Mouse (Mus musculus) embryonic fibroblast, embryonic 13.5 days (primary cell): ENCODE results near the gene Tspear. TPM values are rescaled to one million over a fixed set of nuclear protein-coding genes. Genes with fewer than 3 reads are reported as not detected.
A peak's percentile ranks its signal among the peaks of the same experiment; 100 is the strongest.

Source experiments
- H3K27ac ChIP-seq: 2 replicates; pipeline ENCODE4 v1.5.1; 2012; ENCODE audit warnings: low read length, control low read depth, inconsistent platforms; ENCODE audit not compliant: insufficient read depth
- H3K4me1 ChIP-seq: 2 replicates; pipeline ENCODE4 v1.6.1; 2011; ENCODE audit warnings: low read length; ENCODE audit not compliant: control insufficient read depth, insufficient read depth
- H3K4me3 ChIP-seq: 2 replicates; pipeline ENCODE4 v1.5.1; 2011; ENCODE audit warnings: mild to moderate bottlenecking, control low read depth, low read length; ENCODE audit not compliant: insufficient read depth
- CTCF ChIP-seq: IDR thresholded peaks from 2 replicates; pipeline ENCODE4 v1.5.1; 2011; ENCODE audit warnings: mild to moderate bottlenecking, control low read depth, low read length, moderate library complexity, borderline replicate concordance; ENCODE audit not compliant: insufficient read depth
- POLR2A ChIP-seq: IDR thresholded peaks from 2 replicates; pipeline ENCODE4 v1.6.1; 2011; ENCODE audit warnings: low read depth, mild to moderate bottlenecking, control low read depth, low read length, moderate library complexity
- polyA plus RNA-seq: library from polyadenylated mRNA; stranded (reverse); fragments of >200 nt; gene quantifications from 2 replicates; pipeline ENCODE4 v1.2.4, GENCODE M21; 2011; ENCODE audit warnings: low read depth; ENCODE audit not compliant: missing spikeins, insufficient read length

The Tspear gene
- polyA plus RNA-seq, 1 experiment: not detected

- Histone ChIP-seq H3K27ac (no peak overlapping the region), H3K4me3 (no peak overlapping the region), H3K4me1 (no peaks in the 10 kb centered on the region)
- TF ChIP-seq CTCF (peak; percentile 33; the same call in 1 of the 2 replicates), POLR2A (no peak)
Observed at GRCm38 (mm10) chr10:77878985-77879384, 192.6 kb downstream of the Tspear start.

- TF ChIP-seq CTCF (no peak), POLR2A (no peak)
- Histone ChIP-seq H3K4me3 (no peak overlapping the region), H3K4me1 (no peaks in the 10 kb centered on the region), H3K27ac (no peak overlapping the region)
Observed at GRCm38 (mm10) chr10:77880305-77880704, 193.9 kb downstream of the Tspear start.

DNA sequence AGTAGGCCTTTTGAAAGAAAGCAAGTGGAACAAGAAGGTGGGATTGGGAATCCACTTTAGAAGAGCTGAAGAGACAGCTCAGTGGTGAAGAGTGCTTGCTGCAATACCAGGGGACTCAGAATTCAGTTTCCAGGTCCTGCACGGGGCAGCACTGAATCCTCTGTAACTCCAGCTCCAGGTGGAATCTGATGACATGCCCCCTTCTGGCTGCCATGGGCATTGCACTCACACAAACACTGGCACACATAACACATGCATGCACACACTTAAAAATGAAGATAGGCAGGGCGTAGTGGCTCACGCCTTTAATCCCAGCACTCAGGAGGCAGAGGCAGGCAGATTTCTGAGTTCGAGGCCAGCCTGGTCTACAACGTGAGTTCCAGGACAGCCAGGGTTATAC lies 196.2 kb downstream of the Tspear start:
- no peaks in the 10 kb centered on the region for H3K4me1 ChIP-seq
- H3K4me3 ChIP-seq: no peak overlapping the region
- H3K27ac ChIP-seq: no peak overlapping the region
- TF ChIP-seq POLR2A: no peak
- TF ChIP-seq CTCF: no peak

DNA sequence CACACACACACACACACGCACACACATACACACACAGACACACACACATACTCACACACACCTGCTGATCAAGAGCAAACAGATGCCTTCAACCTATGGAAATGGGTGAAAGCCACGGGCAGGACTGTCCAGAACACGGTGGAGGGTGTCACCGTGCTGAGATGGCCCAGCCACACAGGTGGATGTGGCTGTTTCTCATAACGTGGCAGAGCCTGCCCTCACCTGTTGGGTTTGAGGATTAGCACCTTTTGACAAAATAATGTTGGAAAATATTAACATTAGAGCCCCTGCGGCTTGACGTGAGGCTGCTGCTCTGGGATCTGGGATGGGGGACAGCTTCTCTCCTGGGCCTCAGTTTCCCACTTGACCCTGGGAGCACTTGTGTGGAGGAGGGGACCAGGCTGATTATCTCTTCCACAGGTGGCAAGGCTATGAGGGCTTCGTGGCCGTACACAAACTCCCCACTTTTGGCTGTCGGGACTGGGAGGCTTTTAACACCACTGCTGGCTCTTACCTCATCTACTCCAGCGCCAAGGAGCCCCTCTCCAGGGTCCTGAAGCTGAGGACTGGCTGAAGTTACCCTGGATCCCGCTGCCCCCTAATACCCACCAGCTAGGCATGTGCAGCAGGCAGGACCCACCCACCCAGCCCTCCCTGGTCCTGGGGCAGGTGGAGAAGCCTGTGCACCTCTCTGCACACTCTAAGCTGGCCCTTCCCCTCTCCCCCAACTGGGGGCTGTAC lies 199.8 kb downstream of the Tspear start:
- Histone ChIP-seq H3K4me1 (no peaks in the 10 kb centered on the region), H3K4me3 (no peak overlapping the region), H3K27ac (no peak overlapping the region)
- TF ChIP-seq CTCF (no peak), POLR2A (no peak)

DNA sequence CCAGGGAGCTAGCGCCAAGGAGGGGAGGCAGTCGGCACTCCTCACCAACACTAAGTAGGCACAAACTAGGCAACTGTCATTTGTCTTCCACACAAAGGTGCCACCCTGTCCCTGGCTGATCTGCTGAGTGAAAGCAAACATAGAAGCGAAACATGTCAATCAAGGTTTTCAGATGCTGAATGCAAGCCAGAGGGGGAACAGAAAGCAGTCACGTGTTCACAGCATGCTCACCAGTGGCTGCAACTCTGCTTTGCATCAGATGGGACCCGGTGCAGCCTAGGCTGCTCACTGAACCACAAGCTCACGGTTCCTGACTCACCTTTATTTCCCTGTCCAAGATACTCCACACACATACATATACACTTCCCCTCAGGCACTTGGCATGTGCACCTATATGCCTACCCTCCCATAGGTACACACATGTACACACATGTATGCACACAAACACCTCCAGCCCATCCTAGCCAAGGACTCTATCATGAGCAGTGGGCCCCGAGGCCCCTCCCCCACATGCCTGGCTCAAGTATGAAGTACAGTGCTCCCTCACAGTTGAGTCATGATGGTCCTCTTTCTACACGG lies 204.7 kb downstream of the Tspear start:
- H3K4me3 ChIP-seq: no peak overlapping the region
- no peak overlapping the region for H3K27ac ChIP-seq
- TF ChIP-seq CTCF: no peak
- TF ChIP-seq POLR2A: no peak
- H3K4me1 ChIP-seq: no peaks in the 10 kb centered on the region

GRCm38 (mm10) chr10:77895562-77895961 lies 209.2 kb downstream of the Tspear start:
- H3K27ac ChIP-seq: no peak overlapping the region
- TF ChIP-seq POLR2A: no peak
- TF ChIP-seq CTCF: no peak
- no peak overlapping the region for H3K4me3 ChIP-seq
- no peaks in the 10 kb centered on the region for H3K4me1 ChIP-seq

GRCm38 (mm10) chr10:77900126-77900525 lies 213.8 kb downstream of the Tspear start:
- H3K27ac ChIP-seq: no peak overlapping the region
- TF ChIP-seq CTCF (no peak), POLR2A (no peak)
- H3K4me3 ChIP-seq: no peak overlapping the region
- no peaks in the 10 kb centered on the region for H3K4me1 ChIP-seq

DNA sequence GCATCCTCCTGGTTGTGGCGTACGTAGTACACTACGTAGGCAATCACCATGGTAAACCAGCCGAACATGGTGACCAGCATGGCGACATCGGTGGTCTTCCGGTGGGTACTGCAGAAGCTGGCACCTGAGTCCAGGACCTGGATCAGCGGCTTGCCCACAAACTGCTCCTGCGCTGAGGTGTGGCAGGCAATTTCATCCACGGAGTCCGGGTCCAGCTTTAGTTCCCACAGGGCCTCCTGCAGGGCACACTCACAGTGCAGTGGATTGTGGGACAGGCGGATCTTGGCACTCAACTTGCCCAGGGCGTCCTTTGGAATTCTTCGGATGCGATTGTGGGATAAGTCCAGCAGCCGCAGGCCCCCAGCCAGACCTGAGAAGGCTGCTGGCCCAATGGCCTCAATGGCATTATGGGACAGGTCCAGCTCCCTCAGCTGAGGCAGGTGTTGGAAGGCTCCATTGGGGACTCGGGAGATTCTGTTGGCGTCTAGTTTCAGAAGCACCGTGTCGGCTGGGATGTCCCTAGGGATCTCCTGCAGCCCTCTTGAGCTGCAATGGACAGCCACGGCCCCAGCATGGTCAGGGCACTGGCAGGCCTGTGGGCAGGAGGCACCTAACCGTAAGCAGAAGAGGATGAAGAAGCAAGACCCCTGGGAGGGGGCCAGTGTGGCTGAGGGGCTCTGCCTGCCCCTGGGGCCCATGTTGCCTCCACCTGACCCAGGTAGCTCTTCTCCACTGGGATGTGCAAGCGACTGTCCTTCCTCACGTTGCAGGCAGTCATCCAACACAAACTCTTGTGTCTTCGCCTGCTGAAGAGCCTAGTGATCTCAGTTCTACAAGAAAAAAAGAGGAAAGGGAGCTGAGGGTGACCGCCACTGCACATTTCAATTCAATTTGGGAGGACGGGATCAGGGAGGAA lies 214.8 kb downstream of the Tspear start:
- Histone ChIP-seq H3K4me3 (no peak overlapping the region), H3K27ac (no peak overlapping the region), H3K4me1 (no peaks in the 10 kb centered on the region)
- no peak for TF ChIP-seq CTCF
- no peak for TF ChIP-seq POLR2A

DNA sequence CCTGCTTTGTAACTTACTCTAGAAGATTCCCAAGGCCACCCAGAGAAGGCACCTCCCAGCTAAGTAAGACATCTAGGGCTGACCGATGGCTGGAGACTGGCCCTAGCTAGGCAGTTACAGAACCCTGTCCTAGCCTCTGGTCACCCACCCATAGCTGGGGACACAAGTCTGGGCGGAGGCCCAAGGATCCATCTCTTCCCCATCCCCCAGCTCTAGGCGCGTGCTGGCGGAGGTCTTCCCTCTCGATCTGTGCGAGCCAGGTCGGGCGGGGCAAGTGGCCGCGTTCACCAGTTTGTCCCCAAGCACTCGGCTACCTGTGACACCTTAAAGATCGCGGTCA lies 215.5 kb downstream of the Tspear start:
- Histone ChIP-seq H3K4me3 (peak overlapping the region; percentile 37), H3K4me1 (no peaks in the 10 kb centered on the region), H3K27ac (no peak overlapping the region)
- TF ChIP-seq CTCF (no peak), POLR2A (no peak)

GRCm38 (mm10) chr10:77902211-77902893 lies 216.0 kb downstream of the Tspear start, which contains the start of gene Lrrc3:
Gene Lrrc3, minus strand, starts transcription at chr10:77902536.
- TF ChIP-seq POLR2A (no peak), CTCF (no peak)
- H3K4me3 ChIP-seq: peak within 1 kb of the TSS; percentile 37
- H3K27ac ChIP-seq: no peak within 1 kb of the TSS
- no peaks in the 10 kb centered on the region for H3K4me1 ChIP-seq
